Mouse (Mus musculus) G1E (cell line): ENCODE measurements at regions not wholly inside any gene's neighbourhood (a gene's known extent, or its start where the extent isn't known, plus 50 kb on each side); places are given as distances from the start of the nearest gene placed in this dataset.

ENCODE experiments used
- CTCF ChIP-seq: IDR thresholded peaks from 2 replicates; pipeline ENCODE4 v1.5.1; 2012; ENCODE audit warnings: low read depth, low read length, inconsistent platforms, mixed read lengths
- GATA1 ChIP-seq: IDR thresholded peaks from 2 replicates; pipeline ENCODE4 v1.6.1; 2012; ENCODE audit warnings: borderline replicate concordance, low read length, inconsistent platforms, mixed read lengths
- GATA2 ChIP-seq: IDR thresholded peaks from 2 replicates; pipeline ENCODE4 v1.6.1; 2012; ENCODE audit warnings: low read depth, low read length, inconsistent platforms, borderline replicate concordance
- TAL1 ChIP-seq: conservative IDR thresholded peaks from 2 replicates; pipeline ENCODE4 v1.6.1; 2012; ENCODE audit warnings: low read depth, low read length, inconsistent platforms, mixed read lengths

DNA sequence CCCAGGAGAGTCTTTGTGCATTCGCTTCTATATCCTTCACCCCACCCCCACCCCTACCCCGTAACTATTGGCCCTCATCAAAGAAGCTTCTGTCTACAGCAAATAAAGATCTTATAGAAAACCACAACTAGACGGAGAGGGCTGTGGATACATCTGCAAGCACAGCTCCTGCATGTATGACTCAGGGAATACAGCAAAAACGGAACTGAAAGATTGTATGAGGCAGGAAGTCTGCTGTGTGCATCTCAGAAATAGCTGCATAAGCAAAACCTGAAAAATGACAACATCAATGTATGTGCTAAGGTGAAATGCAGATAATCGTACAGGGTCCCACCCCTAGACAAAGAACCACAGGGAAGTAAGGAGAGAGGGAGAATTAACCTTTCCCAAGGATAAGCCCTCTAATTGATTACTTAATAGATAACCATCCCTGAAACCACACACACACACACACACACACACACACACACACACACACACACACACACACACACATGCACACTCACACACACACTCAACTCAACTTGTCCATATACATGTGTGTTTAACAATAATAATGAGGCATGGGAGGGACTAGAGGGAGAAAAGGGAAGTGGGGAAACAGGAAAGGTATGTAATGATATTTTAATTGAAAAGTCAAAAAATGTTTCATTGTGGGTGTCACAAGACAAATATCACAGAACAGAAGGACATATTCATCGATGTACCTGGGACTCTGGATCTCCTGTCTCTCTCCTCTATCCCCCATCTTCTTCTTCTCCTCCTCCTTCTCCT lies 416.6 kb downstream of the Rprm start:
- TF ChIP-seq GATA1 (no peak), CTCF (no peak), GATA2 (no peak), TAL1 (no peak)
